Mouse (Mus musculus): Measurements from ENCODE around the gene Kif2a. TPM values are rescaled to one million over a fixed set of nuclear protein-coding genes. Genes with fewer than 3 reads are reported as not detected.
A peak's percentile ranks its signal among the peaks of the same experiment; 100 is the strongest.
"Not testable (repeated sequence)": the region's sequence is repeated elsewhere in the genome, so short reads cannot be mapped to it uniquely, and the experiment has no call there.

Gene Kif2a
- total RNA-seq, 2 experiments from 2014 or later = 47.3 to 47.9 TPM

- peak; percentile 70 to 79 for DNase-seq (ENCODE audit: low spot score in 2 of 2)
Measured at GRCm38 (mm10) chr13:107022266-107023171, 593 bp upstream of the Kif2a start.

- no peak for DNase-seq (ENCODE audit: low spot score in 2 of 2)
Measured at GRCm38 (mm10) chr13:107019443-107019842, 2.5 kb downstream of the Kif2a start.

- no peak for DNase-seq (ENCODE audit: low spot score in 2 of 2)
Measured at GRCm38 (mm10) chr13:107013926-107014325, 8.0 kb downstream of the Kif2a start.

GRCm38 (mm10) chr13:107011618-107012017, 10.3 kb downstream of the Kif2a start:
- DNase-seq (ENCODE audit: low spot score in 2 of 2) = no peak

GRCm38 (mm10) chr13:107008174-107008573, 13.8 kb downstream of the Kif2a start:
- no peak for DNase-seq (ENCODE audit: low spot score in 2 of 2)

- no peak for DNase-seq (ENCODE audit: low spot score in 2 of 2)
Measured at GRCm38 (mm10) chr13:107003211-107003610, 18.7 kb downstream of the Kif2a start.

- no peak for DNase-seq (ENCODE audit: low spot score in 2 of 2)
Measured at GRCm38 (mm10) chr13:106998671-106999070, 23.3 kb downstream of the Kif2a start.

GRCm38 (mm10) chr13:106998026-106998425, 23.9 kb downstream of the Kif2a start:
- DNase-seq (ENCODE audit: low spot score in 2 of 2) = no peak

GRCm38 (mm10) chr13:106997557-106997956, 24.4 kb downstream of the Kif2a start:
- not testable (repeated sequence) for DNase-seq (ENCODE audit: low spot score in 2 of 2)

GRCm38 (mm10) chr13:106996891-106997290, 25.0 kb downstream of the Kif2a start:
- no peak for DNase-seq (ENCODE audit: low spot score in 2 of 2)

- DNase-seq (ENCODE audit: low spot score in 2 of 2) = no peak
Measured at GRCm38 (mm10) chr13:106961496-106961895, 60.4 kb downstream of the Kif2a start.

- no peak for DNase-seq (ENCODE audit: low spot score in 2 of 2)
Measured at GRCm38 (mm10) chr13:106960557-106960956, 61.4 kb downstream of the Kif2a start.

GRCm38 (mm10) chr13:106958286-106958685, 63.6 kb downstream of the Kif2a start:
- no peak for DNase-seq (ENCODE audit: low spot score in 2 of 2)

- DNase-seq (ENCODE audit: low spot score in 2 of 2) = no peak
Measured at GRCm38 (mm10) chr13:106957554-106957953, 64.4 kb downstream of the Kif2a start.

- no peak for DNase-seq (ENCODE audit: low spot score in 2 of 2)
Measured at GRCm38 (mm10) chr13:106954880-106955279, 67.0 kb downstream of the Kif2a start.

GRCm38 (mm10) chr13:106947583-106947982, 74.3 kb downstream of the Kif2a start:
- DNase-seq (ENCODE audit: low spot score in 2 of 2) = no peak

GRCm38 (mm10) chr13:106946594-106947540, 75.1 kb downstream of the Kif2a start, which contains the start of gene Dimt1:
TSS of gene Dimt1 (plus strand) at chr13:106947127.
- peak; percentile 88 to 92 for DNase-seq (ENCODE audit: low spot score in 2 of 2)

GRCm38 (mm10) chr13:106945518-106945917, 76.4 kb downstream of the Kif2a start:
- DNase-seq (ENCODE audit: low spot score in 2 of 2) = no peak

- no peak for DNase-seq (ENCODE audit: low spot score in 2 of 2)
Measured at GRCm38 (mm10) chr13:106942721-106943120, 79.2 kb downstream of the Kif2a start.

GRCm38 (mm10) chr13:106941211-106941976, 80.5 kb downstream of the Kif2a start:
- DNase-seq (ENCODE audit: low spot score in 2 of 2) = no peak

- DNase-seq (ENCODE audit: low spot score in 2 of 2) = no peak
Measured at GRCm38 (mm10) chr13:106937138-106937472, 84.8 kb downstream of the Kif2a start.

Data from adrenal gland, adult 18-20 months (tissue).